Mouse (Mus musculus) cerebellum, adult 2 months (tissue): ENCODE results near the gene Rnd2. TPM values are rescaled to one million over a fixed set of nuclear protein-coding genes. Genes with fewer than 3 reads are reported as not detected.
"Not testable (repeated sequence)": the region's sequence is repeated elsewhere in the genome, so short reads cannot be mapped to it uniquely, and the experiment has no call there.

Experiments used
- DNase-seq, 2 experiments: peaks; one replicate each; pipeline ENCODE4 v3.0.0; 2021
- H3K27ac ChIP-seq: fragments of 200-500 bp; 2 replicates; pipeline ENCODE4 v1.5.1; 2012; ENCODE audit warnings: low read length, control low read depth, inconsistent platforms; ENCODE audit not compliant: insufficient read depth
- H3K27me3 ChIP-seq: fragments of 200-500 bp; 2 replicates; pipeline ENCODE4 v1.6.1; 2012; ENCODE audit warnings: inconsistent platforms, mild to moderate bottlenecking, low read length, moderate library complexity; ENCODE audit not compliant: control insufficient read depth, insufficient read depth
- H3K4me1 ChIP-seq: fragments of 200-500 bp; 2 replicates; pipeline ENCODE4 v1.6.1; 2011; ENCODE audit warnings: low read length; ENCODE audit not compliant: control insufficient read depth, insufficient read depth
- H3K4me3 ChIP-seq: fragments of 200-500 bp; replicated peaks from 2 replicates; pipeline ENCODE3; 2011; ENCODE audit warnings: mild to moderate bottlenecking, low read depth, low read length, control low read depth; ENCODE audit not compliant: insufficient read depth
- CTCF ChIP-seq: fragments of 200-500 bp; IDR thresholded peaks from 2 replicates; pipeline ENCODE4 v1.5.1; 2011; ENCODE audit warnings: low read depth, mild to moderate bottlenecking, control low read depth, low read length, moderate library complexity, borderline replicate concordance; ENCODE audit not compliant: insufficient read depth
- POLR2A ChIP-seq: fragments of 200-500 bp; IDR thresholded peaks from 2 replicates; pipeline ENCODE4 v1.6.1; 2011; ENCODE audit warnings: low read length, control low read depth, borderline replicate concordance; ENCODE audit not compliant: insufficient read depth
- WGBS: fragments of 180-500 bp; shearing (Covaris S2); methylation state at CpG from one replicate; pipeline ENCODE4 v1.1.7; 2018; 5-methylcytosine and 5-hydroxymethylcytosine counted together
- polyA plus RNA-seq: library from polyadenylated mRNA; depleted of rRNA; stranded (reverse); fragments of >200 nt; gene quantifications from 2 replicates; pipeline ENCODE4 v1.2.3, GENCODE M21; 2012

Rnd2 gene
- polyA plus RNA-seq, 1 experiment = 275 TPM

- no peak for TF ChIP-seq CTCF
- Histone ChIP-seq H3K27ac (no peak overlapping the region), H3K27me3 (no peaks in the 10 kb centered on the region), H3K4me1 (no peaks in the 10 kb centered on the region), H3K4me3 (no peak overlapping the region)
- 91% methylated on average over 15 of the region's 15 CpGs for WGBS
- DNase-seq = no peak
Observed at GRCm38 (mm10) chr11:101460321-101460720, 4.5 kb upstream of the Rnd2 start.

GRCm38 (mm10) chr11:101462141-101462540 lies 2.7 kb upstream of the Rnd2 start:
- Histone ChIP-seq H3K27me3 (no peaks in the 10 kb centered on the region), H3K27ac (no peak overlapping the region), H3K4me3 (no peak overlapping the region), H3K4me1 (no peaks in the 10 kb centered on the region)
- DNase-seq = no peak
- WGBS = 56% methylated on average over 14 of the region's 14 CpGs
- TF ChIP-seq CTCF = no peak
- no peak for TF ChIP-seq POLR2A

GRCm38 (mm10) chr11:101462583-101463440 lies 2.0 kb upstream of the Rnd2 start:
- 46% methylated on average over 13 of the region's 13 CpGs for WGBS
- no peak overlapping the region for H3K4me3 ChIP-seq
- TF ChIP-seq CTCF (no peak), POLR2A (no peak)
- H3K4me1 ChIP-seq = no peaks in the 10 kb centered on the region
- DNase-seq = no peak
- H3K27me3 ChIP-seq = no peaks in the 10 kb centered on the region
- no peak overlapping the region for H3K27ac ChIP-seq

GRCm38 (mm10) chr11:101465101-101465868 lies 486 bp downstream of the Rnd2 start:
- WGBS = 3% methylated on average over 51 of the region's 51 CpGs
- H3K27ac ChIP-seq = 0 out of 2 replicates have a peak overlapping the region, but pooled peaks have one; percentile 24
- H3K4me1 ChIP-seq = no peaks in the 10 kb centered on the region
- DNase-seq = peak in 1 of 2 experiments; percentile 33
- H3K4me3 ChIP-seq = peak overlapping the region; percentile 71
- no peaks in the 10 kb centered on the region for H3K27me3 ChIP-seq
- TF ChIP-seq CTCF = no peak
- TF ChIP-seq POLR2A = no peak

GRCm38 (mm10) chr11:101465869-101466551 lies 1.2 kb downstream of the Rnd2 start, which contains the start of gene Vat1:
TSS of gene Vat1 (minus strand) at chr11:101466230.
- Histone ChIP-seq H3K4me1 (no peaks in the 10 kb centered on the region), H3K27me3 (no peaks in the 10 kb centered on the region), H3K4me3 (peak within 1 kb of the TSS; percentile 71), H3K27ac (no peak within 1 kb of the TSS)
- peak; percentile 60 to 66 for DNase-seq
- no peak for TF ChIP-seq POLR2A
- TF ChIP-seq CTCF = no peak
- WGBS = 1% methylated on average over 60 of the region's 60 CpGs

- H3K4me3 ChIP-seq, H3K4me1 ChIP-seq, H3K27me3 ChIP-seq, DNase-seq, H3K27ac ChIP-seq: not testable (repeated sequence)
- 44% methylated on average over 5 of the region's 5 CpGs for whole genome bisulfite sequencing
Observed at GRCm38 (mm10) chr11:101466552-101466950, 1.8 kb downstream of the Rnd2 start.

- TF ChIP-seq CTCF = 0 out of 2 replicates have a peak, but pooled peaks have one; percentile 20
- no peak for TF ChIP-seq POLR2A
- Histone ChIP-seq H3K4me1 (no peaks in the 10 kb centered on the region; the same call in 1 of the 2 replicates), H3K4me3 (peak overlapping the region; percentile 84), H3K27me3 (no peaks in the 10 kb centered on the region), H3K27ac (no peak overlapping the region)
- peak; percentile 62 to 74 for DNase-seq
- under 1% methylated on average over 49 of the region's 54 CpGs for whole genome bisulfite sequencing
Observed at GRCm38 (mm10) chr11:101467477-101468262, 2.9 kb downstream of the Rnd2 start.
